Mouse (Mus musculus) Patski (cell line): Measurements from ENCODE around the gene Syt9. TPM values are rescaled to one million over a fixed set of nuclear protein-coding genes. Genes with fewer than 3 reads are reported as not detected.

Experiments used
- ATAC-seq: fragments of 100-300 bp; one replicate; pipeline ENCODE4 v1.8.0; 2021
- CTCF ChIA-PET: fragments of 350-600 bp; sonication (Branson Sonifier 250); formaldehyde crosslinking; loops from one replicate; lab custom pipeline; 2022; ENCODE audit warnings: inconsistent platforms; lab: Charles Lee
- POLR2A ChIA-PET: fragments of 350-600 bp; sonication (Branson Sonifier 250); formaldehyde crosslinking; loops from one replicate; lab custom pipeline; 2022; ENCODE audit warnings: antibody characterized with exemption, inconsistent platforms; lab: Charles Lee
- DNase-seq: peaks from one replicate; pipeline ENCODE4 v3.0.0-alpha.2; 2011; ENCODE audit warnings: low read depth, low spot score
- H3K27me3 ChIP-seq: fragments of 371-371 bp; one replicate; pipeline ENCODE4 v1.5.1; 2021
- CTCF ChIP-seq: fragments of 100-300 bp; IDR thresholded peaks from one replicate; pipeline ENCODE4 v1.5.1; 2021
- in situ Hi-C: fragments of 300-500 bp; cut with MboI; formaldehyde crosslinking; loops from 3 replicates; pipeline ENCODE4 v1.11.1; 2018; ENCODE audit warnings: low pct_unique_long_range_greater_than_20kb, mixed read lengths
- polyA plus RNA-seq: library from polyadenylated mRNA; unstranded; gene quantifications from one replicate; pipeline ENCODE4 v1.2.3, GENCODE M21; 2021

Gene Syt9
- polyA plus RNA-seq, 1 experiment from 2014 or later, result not detected

DNA sequence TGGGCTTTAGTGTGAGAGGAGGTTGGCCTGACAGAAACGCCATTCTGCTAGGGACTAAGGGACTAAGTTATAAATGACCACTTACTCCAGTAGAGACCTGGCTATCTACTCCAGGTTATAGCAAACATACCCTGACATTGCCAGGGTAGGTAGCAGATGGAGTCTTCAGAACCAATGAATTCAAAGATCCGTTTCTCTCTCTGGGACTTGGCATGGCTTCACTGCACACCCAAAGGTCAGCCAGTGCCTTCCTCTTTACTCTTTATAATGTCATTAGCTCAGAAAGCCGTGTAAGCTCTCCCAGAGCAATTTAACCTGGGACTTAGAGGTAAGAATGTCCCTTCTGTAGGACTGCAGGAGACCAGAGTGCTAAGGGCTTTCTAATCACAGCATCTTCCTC lies 139.2 kb downstream of the Syt9 start:
- H3K27me3 ChIP-seq, result peaks cover 3% of the 10 kb centered on the region
- no peak for ATAC-seq
- in situ Hi-C loops, result no loop called here
- TF ChIP-seq CTCF, result no peak
- POLR2A ChIA-PET, result no interaction called here
- CTCF ChIA-PET, result no interaction called here
- DNase-seq, result no peak

GRCm38 (mm10) chr7:107516704-107517410 lies 146.3 kb downstream of the Syt9 start:
- ChIA-PET CTCF (no interaction called here), POLR2A (no interaction called here)
- H3K27me3 ChIP-seq, result peaks cover 3% of the 10 kb centered on the region
- no peak for TF ChIP-seq CTCF
- DNase-seq (no peak), ATAC-seq (no peak)
- in situ Hi-C loops, result no loop called here

DNA sequence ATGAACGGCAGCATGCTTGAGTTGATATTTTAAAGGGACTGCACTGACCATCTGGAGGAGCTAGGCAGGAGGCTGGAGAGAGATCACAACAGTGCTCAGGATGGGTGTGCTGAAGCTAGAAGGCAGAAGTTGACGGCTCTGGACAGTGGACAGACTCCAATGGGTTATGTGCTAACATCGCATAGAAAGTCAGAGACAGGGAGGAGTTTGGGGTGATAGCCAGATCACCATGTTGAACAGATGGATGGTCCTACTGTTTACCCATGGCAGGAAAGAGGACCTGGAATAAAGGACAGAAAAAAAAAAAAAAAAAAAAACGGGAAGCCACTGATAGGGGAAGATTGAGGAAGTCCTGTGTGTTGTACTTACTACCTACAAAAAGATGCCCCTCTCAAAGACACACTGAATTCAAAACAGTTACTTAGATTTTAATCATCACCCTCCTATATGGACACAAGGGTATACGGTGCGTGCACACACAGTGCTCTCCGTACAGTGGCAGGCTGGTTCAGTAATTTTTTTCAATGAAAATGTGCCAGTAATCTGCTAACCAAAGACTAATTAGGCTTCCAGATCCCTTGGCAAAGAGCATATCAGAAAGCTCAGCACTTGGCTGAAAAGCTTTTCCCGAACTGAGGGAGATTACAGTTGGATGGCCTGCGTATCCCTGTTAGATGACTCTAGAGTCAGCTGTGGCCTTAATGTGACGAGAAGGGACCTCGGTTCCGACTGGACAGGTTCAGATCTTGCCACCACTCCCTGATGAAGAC lies 148.9 kb downstream of the Syt9 start:
- no peak for DNase-seq
- no peak for ATAC-seq
- TF ChIP-seq CTCF, result no peak
- POLR2A ChIA-PET, result no interaction called here
- CTCF ChIA-PET, result no interaction called here
- H3K27me3 ChIP-seq, result no peaks in the 10 kb centered on the region
- in situ Hi-C loops, result no loop called here

DNA sequence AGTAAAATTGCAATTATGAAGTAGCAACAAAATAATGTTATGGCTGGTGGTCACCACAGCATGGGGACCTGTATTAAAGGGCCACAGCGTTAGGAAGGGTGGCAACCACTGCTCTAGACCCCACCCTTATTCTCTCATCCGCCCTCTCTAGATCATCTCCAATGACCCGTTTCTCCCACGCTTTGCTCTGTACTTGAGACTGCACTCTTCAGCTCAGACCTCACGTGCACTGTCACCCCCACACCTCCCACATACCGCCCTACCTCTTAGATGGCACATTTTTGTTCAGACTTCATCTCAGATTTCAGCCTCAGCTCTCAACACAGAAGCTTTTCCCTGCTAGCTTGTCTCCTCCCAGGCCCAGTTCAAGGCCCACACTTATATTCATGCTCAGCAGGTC lies 150.9 kb downstream of the Syt9 start:
- POLR2A ChIA-PET, result no interaction called here

GRCm38 (mm10) chr7:107526299-107526698 lies 155.8 kb downstream of the Syt9 start:
- TF ChIP-seq CTCF, result peak; percentile 63
- DNase-seq (no peak), ATAC-seq (no peak)
- peaks cover 8% of the 10 kb centered on the region for H3K27me3 ChIP-seq
- in situ Hi-C loops, result no loop called here
- ChIA-PET POLR2A (no interaction called here), CTCF (interaction anchor here (0.8 to 1.4 kb wide), 5 partner anchors 8 to 309 kb away, joined by 3 to 4 read pairs (median 3); no protein-coding TSS in a partner anchor)

More for the DNA sequence above, 150.9 kb downstream of the Syt9 start:
- no peak for TF ChIP-seq CTCF
- in situ Hi-C loops, result no loop called here
- ATAC-seq, result no peak
- peaks cover 8% of the 10 kb centered on the region for H3K27me3 ChIP-seq
- CTCF ChIA-PET, result no interaction called here
- DNase-seq, result no peak

- DNase-seq (no peak), ATAC-seq (no peak)
- ChIA-PET POLR2A (no interaction called here), CTCF (no interaction called here)
- H3K27me3 ChIP-seq, result peaks cover 8% of the 10 kb centered on the region
- TF ChIP-seq CTCF, result no peak
- in situ Hi-C loops, result no loop called here
Observed at GRCm38 (mm10) chr7:107528169-107528772, 157.7 kb downstream of the Syt9 start.

- POLR2A ChIA-PET, result no interaction called here
- TF ChIP-seq CTCF, result no peak
- CTCF ChIA-PET, result no interaction called here
- H3K27me3 ChIP-seq, result peaks cover 8% of the 10 kb centered on the region
- DNase-seq (no peak), ATAC-seq (no peak)
- in situ Hi-C loops, result no loop called here
Observed at GRCm38 (mm10) chr7:107529364-107529763, 158.8 kb downstream of the Syt9 start.

DNA sequence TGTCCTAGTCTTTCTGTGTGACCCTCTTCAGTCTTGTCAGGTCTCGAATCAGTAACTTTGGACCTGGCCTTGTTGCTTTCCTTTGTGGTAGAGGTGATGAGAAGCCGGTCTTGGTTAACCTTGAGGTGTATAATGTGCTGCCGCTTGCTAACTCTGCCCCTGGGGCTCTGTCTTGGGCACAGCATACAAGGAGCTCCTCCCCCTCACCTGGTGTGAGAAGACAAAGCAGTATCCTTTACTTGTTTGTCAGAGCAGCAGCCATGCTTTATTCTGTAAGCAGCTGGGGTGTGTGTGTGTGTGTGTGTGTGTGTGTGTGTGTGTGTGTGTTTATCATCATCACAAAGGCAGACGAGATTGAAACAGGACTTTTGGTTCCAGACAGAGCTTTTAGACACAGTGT lies 164.8 kb downstream of the Syt9 start:
- in situ Hi-C loops, result no loop called here
- CTCF ChIA-PET, result interaction anchor here (1.5 kb wide), 1 partner anchor 9 kb away, joined by 4 read pairs; no protein-coding TSS in a partner anchor
- no peak for ATAC-seq

DNA sequence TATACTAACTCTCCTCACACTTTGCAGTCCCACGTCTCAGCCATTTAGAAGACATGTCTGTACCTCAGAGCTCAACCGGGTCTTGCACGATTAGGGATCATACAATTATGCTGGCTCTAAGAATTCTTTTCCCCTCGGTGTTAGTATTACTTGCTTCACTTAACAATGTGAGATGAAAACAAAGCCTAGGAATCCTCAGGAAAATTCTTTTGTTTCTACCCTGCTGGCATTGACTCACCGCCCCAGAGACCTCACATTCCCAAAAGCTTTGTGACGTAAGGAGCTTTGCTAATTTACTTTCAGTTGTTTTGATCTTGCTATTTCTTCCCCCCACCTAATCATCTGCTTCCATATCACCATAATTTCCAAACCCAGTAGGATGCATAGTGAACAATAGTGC lies 166.0 kb downstream of the Syt9 start:
- no peak for ATAC-seq
- DNase-seq, result no peak
- ChIA-PET CTCF (interaction anchor here (1.5 kb wide), 1 partner anchor 10 kb away, joined by 4 read pairs; no protein-coding TSS in a partner anchor), POLR2A (no interaction called here)
- in situ Hi-C loops, result no loop called here
- TF ChIP-seq CTCF, result no peak
- H3K27me3 ChIP-seq, result peaks cover 10% of the 10 kb centered on the region

More for the DNA sequence above, 164.8 kb downstream of the Syt9 start:
- DNase-seq, result no peak
- peaks cover 2% of the 10 kb centered on the region for H3K27me3 ChIP-seq
- POLR2A ChIA-PET, result no interaction called here
- no peak for TF ChIP-seq CTCF

DNA sequence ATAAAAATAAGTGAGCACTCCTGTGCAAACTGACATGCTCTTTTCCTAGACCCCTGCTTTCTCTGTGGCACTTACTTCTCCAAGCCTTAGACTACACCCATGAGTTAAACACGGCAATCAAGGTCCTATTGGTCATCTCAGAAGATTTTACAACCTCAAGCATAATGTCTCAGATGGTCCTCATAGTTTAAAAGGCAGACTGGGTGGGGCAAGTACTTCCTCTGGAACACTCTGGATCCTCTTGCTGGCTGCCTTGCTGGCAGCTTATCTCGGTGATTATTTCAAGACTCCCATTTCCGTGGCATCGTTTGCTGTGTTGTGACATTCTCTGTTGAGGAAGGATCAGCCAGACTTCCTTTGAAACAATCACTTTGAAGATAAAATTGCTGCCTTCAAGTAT lies 169.5 kb downstream of the Syt9 start:
- in situ Hi-C loops, result no loop called here
- ChIA-PET POLR2A (no interaction called here), CTCF (no interaction called here)

DNA sequence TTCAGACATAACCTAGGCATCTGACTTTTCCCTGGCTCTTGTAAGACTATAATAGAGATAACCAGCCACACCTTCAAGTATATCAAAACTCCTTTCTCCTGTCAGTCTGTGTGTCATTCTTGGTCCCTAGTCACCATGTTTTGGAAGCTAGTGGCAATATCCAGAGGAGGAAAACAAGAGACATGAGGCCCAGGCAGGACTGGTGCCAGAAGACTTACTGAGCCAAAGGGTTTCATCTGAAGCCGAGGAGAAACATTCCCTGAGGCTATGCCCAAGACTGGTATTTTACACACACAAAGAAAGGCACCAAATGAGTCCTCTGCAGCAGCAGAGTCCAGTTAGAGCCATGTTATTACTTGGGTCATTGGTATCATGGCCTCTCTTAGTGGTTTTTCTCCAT lies 174.5 kb downstream of the Syt9 start:
- ChIA-PET CTCF (no interaction called here), POLR2A (no interaction called here)
- H3K27me3 ChIP-seq, result peaks cover 14% of the 10 kb centered on the region
- ATAC-seq, result no peak
- TF ChIP-seq CTCF, result no peak
- in situ Hi-C loops, result no loop called here
- no peak for DNase-seq

More for the DNA sequence above, 169.5 kb downstream of the Syt9 start:
- no peak for ATAC-seq
- no peak for DNase-seq
- peaks cover 11% of the 10 kb centered on the region for H3K27me3 ChIP-seq
- no peak for TF ChIP-seq CTCF
